Mouse (Mus musculus): ENCODE measurements around the gene Vegfb. TPM values are rescaled to one million over a fixed set of nuclear protein-coding genes. Genes with fewer than 3 reads are reported as not detected.

The Vegfb gene
- 100 to 1,000 TPM in 3 of 4 experiments, 10 to 100 TPM in 1; 98.9 to 107 (median 104) TPM for total RNA-seq (2022)

- DNase-seq (ENCODE audit: low spot score in 2 of 2), result peak in 1 of 2 experiments; percentile 60
Observed at GRCm38 (mm10) chr19:6987061-6987903, at the start of gene Vegfb. Gene Vegfb (minus strand): TSS chr19:6987651.

GRCm38 (mm10) chr19:7034006-7034405, 46.6 kb upstream of the Vegfb start:
- DNase-seq (ENCODE audit: low spot score in 2 of 2), result no peak

- peak in 1 of 2 experiments; percentile 85 for DNase-seq (ENCODE audit: low spot score in 2 of 2)
Observed at GRCm38 (mm10) chr19:7029531-7029930, 42.1 kb upstream of the Vegfb start.

- no peak for DNase-seq (ENCODE audit: low spot score in 2 of 2)
Observed at GRCm38 (mm10) chr19:7020224-7020641, 32.8 kb upstream of the Vegfb start.

GRCm38 (mm10) chr19:7019191-7019590, 31.7 kb upstream of the Vegfb start, which contains the start of gene Fermt3:
Gene Fermt3 (minus strand): TSS chr19:7019469.
- no peak for DNase-seq (ENCODE audit: low spot score in 2 of 2)

- no peak for DNase-seq (ENCODE audit: low spot score in 2 of 2)
Observed at GRCm38 (mm10) chr19:7018546-7018945, 31.1 kb upstream of the Vegfb start.

GRCm38 (mm10) chr19:7017541-7018457, 30.3 kb upstream of the Vegfb start:
- DNase-seq (ENCODE audit: low spot score in 2 of 2), result no peak

GRCm38 (mm10) chr19:7014481-7015135, 27.2 kb upstream of the Vegfb start:
- no peak for DNase-seq (ENCODE audit: low spot score in 2 of 2)

- no peak for DNase-seq (ENCODE audit: low spot score in 2 of 2)
Observed at GRCm38 (mm10) chr19:7013984-7014383, 26.5 kb upstream of the Vegfb start.

- DNase-seq (ENCODE audit: low spot score in 2 of 2), result no peak
Observed at GRCm38 (mm10) chr19:7012426-7012825, 25.0 kb upstream of the Vegfb start.

GRCm38 (mm10) chr19:7006892-7007593, 19.6 kb upstream of the Vegfb start:
- no peak for DNase-seq (ENCODE audit: low spot score in 2 of 2)

- no peak for DNase-seq (ENCODE audit: low spot score in 2 of 2)
Observed at GRCm38 (mm10) chr19:6999360-7000063, 12.1 kb upstream of the Vegfb start.

GRCm38 (mm10) chr19:6997721-6998290, 10.4 kb upstream of the Vegfb start:
- peak in 1 of 2 experiments; percentile 11 for DNase-seq (ENCODE audit: low spot score in 2 of 2)

GRCm38 (mm10) chr19:6996006-6996405, 8.6 kb upstream of the Vegfb start, which contains the start of the genes Nudt22 and Trpt1:
Gene Nudt22 (minus strand): TSS chr19:6996117.
Gene Trpt1 (plus strand): TSS chr19:6996131.
- peak; percentile 71 to 77 for DNase-seq (ENCODE audit: low spot score in 2 of 2)

- DNase-seq (ENCODE audit: low spot score in 2 of 2), result no peak
Observed at GRCm38 (mm10) chr19:6995255-6995991, 8.0 kb upstream of the Vegfb start.

- no peak for DNase-seq (ENCODE audit: low spot score in 2 of 2)
Observed at GRCm38 (mm10) chr19:6994489-6994888, 7.0 kb upstream of the Vegfb start.

GRCm38 (mm10) chr19:6994002-6994401, 6.6 kb upstream of the Vegfb start:
- no peak for DNase-seq (ENCODE audit: low spot score in 2 of 2)

GRCm38 (mm10) chr19:6993011-6993770, 5.7 kb upstream of the Vegfb start:
- peak in 1 of 2 experiments; percentile 22 for DNase-seq (ENCODE audit: low spot score in 2 of 2)

Data from left cerebral cortex, adult 8-10 months (tissue).